Mouse (Mus musculus): ENCODE measurements around the gene Dexi. TPM values are rescaled to one million over a fixed set of nuclear protein-coding genes. Genes with fewer than 3 reads are reported as not detected.

Dexi gene
- polyA plus RNA-seq, 1 experiment from 2014 or later, result 17.3 TPM

DNA sequence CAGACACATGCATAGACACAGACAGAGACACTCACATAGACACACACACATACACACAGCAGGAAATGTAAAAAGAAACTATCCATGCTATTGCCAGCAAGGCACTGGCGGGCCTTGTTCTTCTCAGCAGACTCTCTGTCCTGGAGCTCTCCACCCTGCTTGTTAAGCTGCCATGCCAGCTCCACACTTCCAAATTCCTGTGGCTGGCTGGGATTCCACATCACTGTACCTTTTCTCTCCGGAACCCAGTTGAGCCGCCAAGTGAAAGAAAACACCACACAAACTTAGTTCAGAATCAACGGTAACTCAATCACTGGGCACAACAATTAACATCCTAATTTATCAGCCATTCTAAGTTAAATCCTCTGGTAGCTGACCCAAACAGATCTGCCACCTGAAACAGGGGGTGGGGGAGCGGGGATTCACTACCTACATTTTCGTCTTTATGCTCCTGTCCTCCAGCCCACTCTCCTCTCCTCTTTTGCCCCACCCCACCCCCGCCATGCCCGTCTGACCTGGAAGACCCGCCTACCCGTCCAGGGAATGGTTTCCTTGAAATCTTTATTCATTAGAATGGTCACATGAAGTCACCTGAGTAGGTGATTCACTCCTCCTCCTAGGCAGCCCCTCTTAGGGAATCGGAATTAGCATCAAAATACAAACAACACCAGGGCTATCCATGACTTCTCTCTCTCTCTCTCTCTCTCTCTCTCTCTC, 75.3 kb downstream of the Dexi start:
- Histone ChIP-seq H3K4me1 (no peaks in the 10 kb centered on the region), H3K36me3 (ENCODE audit: poor library complexity, severe bottlenecking) (no peaks in the 10 kb centered on the region), H3K9ac (no peak overlapping the region), H3K4me3 (no peak overlapping the region), H3K4me2 (no peak overlapping the region), H3K27ac (no peak overlapping the region), H3K27me3 (no peaks in the 10 kb centered on the region), H3K9me3 (replicated peaks) (no peaks in the 10 kb centered on the region)
- no peak for ATAC-seq
- 33% methylated on average over 11 of the region's 11 CpGs for WGBS

DNA sequence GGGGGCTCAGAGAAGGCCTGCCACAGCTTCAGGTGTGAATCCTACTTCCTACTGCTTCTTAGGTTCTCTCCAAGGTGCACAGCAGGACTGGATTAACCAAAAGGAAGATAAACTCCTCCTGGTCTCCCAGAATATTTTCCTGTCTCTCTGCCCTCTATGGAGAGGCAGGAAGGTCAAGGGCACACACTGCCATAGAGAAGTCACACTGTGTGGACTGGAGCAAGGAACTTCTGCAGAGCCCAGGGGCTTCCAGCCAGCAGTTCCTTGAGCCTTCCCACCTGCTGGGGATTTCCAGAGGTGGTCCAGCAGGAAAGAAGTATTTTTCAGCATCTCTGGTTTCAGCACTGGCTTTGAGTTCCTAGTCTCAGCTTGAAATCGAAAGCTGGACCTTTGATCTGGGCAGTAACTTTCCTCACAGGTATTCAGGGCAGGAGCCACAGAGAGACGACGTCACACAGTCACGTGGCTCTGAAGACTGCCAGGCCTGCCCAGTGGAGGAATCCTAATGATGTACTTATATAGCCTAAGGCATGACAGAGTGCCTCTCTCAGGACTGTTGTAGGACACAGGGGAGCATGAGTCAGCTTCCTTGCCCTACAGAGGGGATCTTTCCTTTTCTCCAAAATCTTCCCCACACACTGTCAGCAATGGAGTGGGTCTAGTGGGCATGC, 77.7 kb downstream of the Dexi start:
- H3K9me3 ChIP-seq (replicated peaks), result no peaks in the 10 kb centered on the region
- H3K27ac ChIP-seq, result no peak overlapping the region
- H3K4me3 ChIP-seq, result no peak overlapping the region
- no peak overlapping the region for H3K4me2 ChIP-seq
- 40% methylated on average over 4 of the region's 4 CpGs for WGBS
- H3K27me3 ChIP-seq, result no peaks in the 10 kb centered on the region
- H3K9ac ChIP-seq, result no peak overlapping the region
- no peaks in the 10 kb centered on the region for H3K36me3 ChIP-seq (ENCODE audit: poor library complexity, severe bottlenecking)
- no peak for ATAC-seq
- H3K4me1 ChIP-seq, result no peaks in the 10 kb centered on the region

DNA sequence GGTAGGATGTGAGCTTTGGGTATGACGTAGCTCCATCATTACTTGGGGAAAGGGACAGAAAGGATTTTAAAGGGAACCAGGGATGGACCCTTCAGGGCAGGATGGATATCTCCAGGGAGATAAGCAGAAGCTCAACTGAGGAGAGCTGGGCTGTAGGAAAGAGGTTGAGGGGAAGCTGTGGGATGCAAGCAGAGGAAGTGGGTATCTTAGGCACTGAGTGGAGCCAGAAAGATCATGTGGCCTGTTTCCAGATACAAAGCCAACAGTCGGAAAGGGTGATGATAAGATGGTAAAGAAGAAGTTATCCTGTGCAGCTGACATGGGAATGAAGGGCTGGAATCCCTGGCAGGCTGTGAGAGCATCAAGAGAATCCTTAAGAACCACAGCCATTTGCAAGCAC, 81.7 kb downstream of the Dexi start:
- Histone ChIP-seq H3K4me3 (no peak overlapping the region), H3K36me3 (ENCODE audit: poor library complexity, severe bottlenecking) (no peaks in the 10 kb centered on the region), H3K4me1 (no peaks in the 10 kb centered on the region), H3K4me2 (no peak overlapping the region), H3K27ac (no peak overlapping the region), H3K9me3 (replicated peaks) (no peaks in the 10 kb centered on the region), H3K9ac (no peak overlapping the region), H3K27me3 (no peaks in the 10 kb centered on the region)
- WGBS, result 85% methylated on average over 2 of the region's 2 CpGs
- no peak for ATAC-seq

DNA sequence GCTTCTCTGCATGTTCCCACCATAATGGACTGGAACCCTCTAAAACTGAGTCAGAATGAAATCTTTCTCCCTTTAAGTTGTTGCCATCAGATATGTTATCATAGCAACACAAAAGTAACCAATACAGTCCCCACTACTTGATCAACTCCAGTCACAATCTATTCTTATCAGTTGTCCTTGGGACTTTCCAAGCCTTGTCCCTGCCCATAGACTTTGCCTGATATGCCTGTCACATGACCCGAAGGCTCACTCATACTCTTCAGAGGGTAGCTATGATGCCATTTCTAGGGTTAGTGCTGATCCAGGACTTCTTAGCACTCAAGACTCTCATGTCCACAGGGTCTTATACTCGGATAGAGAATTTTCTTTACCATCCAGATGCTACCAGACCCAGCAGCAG, 82.7 kb downstream of the Dexi start:
- Histone ChIP-seq H3K4me1 (no peaks in the 10 kb centered on the region), H3K4me2 (no peak overlapping the region), H3K9ac (no peak overlapping the region), H3K27ac (no peak overlapping the region), H3K4me3 (no peak overlapping the region), H3K27me3 (no peaks in the 10 kb centered on the region), H3K36me3 (ENCODE audit: poor library complexity, severe bottlenecking) (no peaks in the 10 kb centered on the region), H3K9me3 (replicated peaks) (no peaks in the 10 kb centered on the region)
- 77% methylated on average over 2 of the region's 2 CpGs for WGBS
- no peak for ATAC-seq

DNA sequence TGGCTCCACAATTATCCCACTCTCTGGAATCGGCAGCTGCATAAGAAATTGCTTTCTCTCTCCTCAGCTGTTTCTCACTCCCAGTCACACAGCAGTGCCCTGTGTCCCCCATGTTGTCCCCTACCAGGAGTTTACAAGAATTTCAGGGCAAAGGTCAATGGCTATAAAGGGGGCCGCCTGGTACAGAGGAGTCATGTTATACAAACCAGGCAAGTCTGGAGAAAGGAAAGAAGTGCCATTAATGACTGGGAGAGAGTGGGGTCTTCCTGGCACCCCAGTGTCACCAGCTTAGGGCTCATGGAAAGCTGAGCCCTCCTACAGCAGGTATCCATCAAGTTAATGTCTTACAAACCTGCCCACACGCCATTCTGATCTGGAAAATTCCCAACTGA, 88.3 kb downstream of the Dexi start:
- Histone ChIP-seq H3K27ac (no peak overlapping the region), H3K4me3 (no peak overlapping the region), H3K4me2 (no peak overlapping the region), H3K9me3 (replicated peaks) (no peaks in the 10 kb centered on the region), H3K27me3 (no peaks in the 10 kb centered on the region), H3K4me1 (no peaks in the 10 kb centered on the region), H3K9ac (no peak overlapping the region), H3K36me3 (ENCODE audit: poor library complexity, severe bottlenecking) (no peaks in the 10 kb centered on the region)
- ATAC-seq, result no peak
- 72% methylated on average over 3 of the region's 3 CpGs for WGBS

DNA sequence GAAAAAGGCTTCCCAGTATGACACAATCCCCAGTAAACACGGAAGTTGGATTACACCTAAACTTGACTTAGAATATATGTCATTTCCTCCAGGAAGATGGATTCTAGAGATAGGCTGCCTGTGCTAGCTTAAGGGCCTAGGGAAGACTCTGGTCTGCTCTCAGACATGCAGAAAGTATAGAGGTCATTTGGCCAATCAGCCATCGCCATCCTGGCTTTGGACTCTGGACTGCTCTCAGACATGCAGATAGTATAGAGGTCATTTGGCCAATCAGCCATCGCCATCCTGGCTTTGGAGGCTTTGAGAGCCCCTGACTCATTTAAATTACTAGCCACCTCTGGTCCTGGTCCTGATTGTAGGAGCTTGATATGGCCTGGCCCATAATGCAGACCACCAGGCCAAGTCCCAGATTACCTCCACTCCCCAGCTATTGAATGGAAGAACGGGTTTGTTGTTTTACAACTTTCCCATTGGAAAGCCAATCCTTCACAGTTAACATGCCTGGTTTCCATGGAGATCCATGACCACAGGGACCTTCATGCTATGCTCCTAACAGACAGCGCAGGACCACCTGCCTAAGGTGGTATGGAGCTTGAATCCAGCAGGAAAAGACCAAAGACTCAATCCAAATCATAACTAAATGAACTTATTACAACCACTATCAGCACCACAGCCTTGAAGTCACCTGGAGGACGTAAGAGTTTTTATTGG, 88.8 kb downstream of the Dexi start:
- 84% methylated on average over 6 of the region's 6 CpGs for WGBS
- Histone ChIP-seq H3K4me1 (no peaks in the 10 kb centered on the region), H3K9ac (no peak overlapping the region), H3K9me3 (replicated peaks) (no peaks in the 10 kb centered on the region), H3K4me3 (no peak overlapping the region), H3K27me3 (no peaks in the 10 kb centered on the region), H3K36me3 (ENCODE audit: poor library complexity, severe bottlenecking) (no peaks in the 10 kb centered on the region), H3K27ac (no peak overlapping the region), H3K4me2 (no peak overlapping the region)
- no peak for ATAC-seq

Other genes starting within 250 kb of the Dexi start
- 2.2 and 2.3 TPM in 2 replicates for gene Emp2, start 229.1 kb downstream of the Dexi start, polyA plus RNA-seq (2015; fragmentation: Nextera tagmentation; extraction: Ambion mirVana)
- gene Tekt5, start 147.6 kb downstream of the Dexi start, polyA plus RNA-seq (2015; fragmentation: Nextera tagmentation; extraction: Ambion mirVana), result 0.74 and 1.4 TPM in 2 replicates
- gene Nubp1, start 131.1 kb downstream of the Dexi start, polyA plus RNA-seq (2015; fragmentation: Nextera tagmentation; extraction: Ambion mirVana), result 51.9 and 56.4 TPM in 2 replicates
- gene Tvp23a, start 95.7 kb downstream of the Dexi start, polyA plus RNA-seq (2015; fragmentation: Nextera tagmentation; extraction: Ambion mirVana), result 37.1 and 39.8 TPM in 2 replicates
- 0.29 and 0.40 TPM in 2 replicates for gene Ciita, start 63.0 kb downstream of the Dexi start, polyA plus RNA-seq (2015; fragmentation: Nextera tagmentation; extraction: Ambion mirVana)
- 54.3 and 61.7 TPM in 2 replicates for gene Clec16a, start 2.3 kb upstream of the Dexi start, polyA plus RNA-seq (2015; fragmentation: Nextera tagmentation; extraction: Ambion mirVana)
- 1.3 and 1.5 TPM in 2 replicates for gene Socs1, start 242.5 kb upstream of the Dexi start, polyA plus RNA-seq (2015; fragmentation: Nextera tagmentation; extraction: Ambion mirVana)
- not detected in 2 replicates for gene Tnp2, start 245.6 kb upstream of the Dexi start, polyA plus RNA-seq (2015; fragmentation: Nextera tagmentation; extraction: Ambion mirVana)
- gene Prm3, start 247.9 kb upstream of the Dexi start, polyA plus RNA-seq (2015; fragmentation: Nextera tagmentation; extraction: Ambion mirVana), result not detected in 2 replicates

Measured in forebrain, embryonic 13.5 days (tissue).